Mouse (Mus musculus) MEL (cell line): ENCODE data around the gene Grn. TPM values are rescaled to one million over a fixed set of nuclear protein-coding genes. Genes with fewer than 3 reads are reported as not detected.
A peak's percentile ranks its signal among the peaks of the same experiment; 100 is the strongest.

ENCODE experiments used
- DNase-seq: peaks from one replicate; pipeline ENCODE4 v3.0.0; 2011; ENCODE audit warnings: low read depth, low spot score
- H3K27ac ChIP-seq: 2 replicates; pipeline ENCODE4 v1.5.1; 2012; ENCODE audit warnings: low read depth, mild to moderate bottlenecking, control low read depth, low read length, moderate library complexity; ENCODE audit not compliant: control insufficient read depth
- H3K27me3 ChIP-seq, 2 experiments: fragments of 150-350 bp in 1 of 2; sonication (generic) in 1 of 2; 2 replicates each; pipeline ENCODE4 v1.6.1; 2012; ENCODE audit warnings: low read length in 2 of 2, mild to moderate bottlenecking in 2 of 2, improper control_type of control experiment in 1 of 2, moderate library complexity in 1 of 2; ENCODE audit not compliant: insufficient read depth in 2 of 2, control insufficient read depth in 1 of 2
- H3K36me3 ChIP-seq, 2 experiments: 2 replicates each; pipeline ENCODE4 v1.6.1; 2012 to 2014; ENCODE audit warnings: low read length in 2 of 2, improper control_type of control experiment in 1 of 2, inconsistent platforms in 1 of 2, mild to moderate bottlenecking in 1 of 2; ENCODE audit not compliant: insufficient read depth in 2 of 2, control insufficient read depth in 1 of 2
- H3K4me1 ChIP-seq, 2 experiments: fragments of 150-350 bp in 1 of 2; sonication (generic) in 1 of 2; 2 replicates each; pipeline ENCODE4 v1.6.1; 2012; ENCODE audit warnings: low read length in 2 of 2, improper control_type of control experiment in 1 of 2, mild to moderate bottlenecking in 1 of 2; ENCODE audit not compliant: insufficient read depth in 2 of 2, control insufficient read depth in 1 of 2
- H3K4me3 ChIP-seq, 2 experiments: fragments of 150-350 bp in 1 of 2; sonication (generic) in 1 of 2; 2 replicates each; pipeline ENCODE4 v1.5.1; 2012; ENCODE audit warnings: low read depth in 2 of 2, low read length in 2 of 2, mild to moderate bottlenecking in 2 of 2, moderate library complexity in 2 of 2, control low read depth in 1 of 2, improper control_type of control experiment in 1 of 2; ENCODE audit not compliant: control insufficient read depth in 1 of 2, insufficient read depth in 1 of 2
- H3K79me2 ChIP-seq: 2 replicates; pipeline ENCODE4 v1.6.1; 2012; ENCODE audit warnings: mild to moderate bottlenecking, low read length, moderate library complexity; ENCODE audit not compliant: control insufficient read depth, poor library complexity, insufficient read depth
- H3K9ac ChIP-seq: 2 replicates; pipeline ENCODE4 v1.6.1; 2012; ENCODE audit warnings: low read depth, mild to moderate bottlenecking, control low read depth, low read length, moderate library complexity; ENCODE audit not compliant: control insufficient read depth, poor library complexity, severe bottlenecking
- H3K9me3 ChIP-seq: fragments of 150-350 bp; sonication (generic); replicated peaks from 2 replicates; pipeline ENCODE4 v1.6.1; 2012; ENCODE audit warnings: mild to moderate bottlenecking, low read length, improper control_type of control experiment, moderate library complexity; ENCODE audit not compliant: insufficient read depth
- BHLHE40 ChIP-seq: IDR thresholded peaks from 2 replicates; pipeline ENCODE4 v1.6.1; 2012; ENCODE audit warnings: low read depth, mild to moderate bottlenecking, inconsistent platforms, low read length, improper control_type of control experiment, borderline replicate concordance
- CHD1 ChIP-seq: IDR thresholded peaks from 2 replicates; pipeline ENCODE4 v1.6.1; 2012; ENCODE audit warnings: low read depth, mild to moderate bottlenecking, inconsistent platforms, low read length, improper control_type of control experiment
- CHD2 ChIP-seq: IDR thresholded peaks from 2 replicates; pipeline ENCODE4 v1.6.1; 2011; ENCODE audit warnings: low read length, improper control_type of control experiment
- E2F4 ChIP-seq: IDR thresholded peaks from 2 replicates; pipeline ENCODE4 v1.6.1; 2011; ENCODE audit warnings: low read depth, low read length, improper control_type of control experiment, borderline replicate concordance
- ELF1 ChIP-seq: IDR thresholded peaks from 2 replicates; pipeline ENCODE4 v1.6.1; 2014; ENCODE audit warnings: low read depth, mild to moderate bottlenecking, inconsistent platforms, low read length, improper control_type of control experiment, moderate library complexity
- EP300 ChIP-seq, 2 experiments: IDR thresholded peaks; 2 replicates each; pipeline ENCODE4 v1.6.1; 2011; ENCODE audit warnings: improper control_type of control experiment in 2 of 2, low read length in 2 of 2, low read depth in 1 of 2, mild to moderate bottlenecking in 1 of 2
- ETS1 ChIP-seq: IDR thresholded peaks from 2 replicates; pipeline ENCODE4 v1.6.1; 2012; ENCODE audit warnings: low read depth, mild to moderate bottlenecking, inconsistent platforms, low read length, improper control_type of control experiment, moderate library complexity
- GABPA ChIP-seq: IDR thresholded peaks from 2 replicates; pipeline ENCODE4 v1.6.1; 2012; ENCODE audit warnings: low read depth, mild to moderate bottlenecking, inconsistent platforms, low read length, improper control_type of control experiment, moderate library complexity
- GATA1 ChIP-seq: IDR thresholded peaks from 2 replicates; pipeline ENCODE4 v1.6.1; 2011; ENCODE audit warnings: low read depth, low read length, improper control_type of control experiment
- HCFC1 ChIP-seq: IDR thresholded peaks from 2 replicates; pipeline ENCODE4 v1.6.1; 2012; ENCODE audit warnings: low read depth, mild to moderate bottlenecking, inconsistent platforms, low read length, improper control_type of control experiment, moderate library complexity
- KAT2A ChIP-seq: conservative IDR thresholded peaks from 2 replicates; pipeline ENCODE4 v1.6.1; 2012; ENCODE audit warnings: low read depth, low read length, improper control_type of control experiment, inconsistent platforms
- MAFK ChIP-seq: IDR thresholded peaks from 2 replicates; pipeline ENCODE4 v1.6.1; 2011; ENCODE audit warnings: low read depth, mild to moderate bottlenecking, low read length, improper control_type of control experiment, borderline replicate concordance
- MAX ChIP-seq: IDR thresholded peaks from 2 replicates; pipeline ENCODE4 v1.6.1; 2011; ENCODE audit warnings: low read length, improper control_type of control experiment
- MAZ ChIP-seq: IDR thresholded peaks from 2 replicates; pipeline ENCODE4 v1.6.1; 2012; ENCODE audit warnings: low read depth, mild to moderate bottlenecking, inconsistent platforms, low read length, improper control_type of control experiment
- MEF2A ChIP-seq: IDR thresholded peaks from 2 replicates; pipeline ENCODE4 v1.6.1; 2014; ENCODE audit warnings: low read depth, mild to moderate bottlenecking, inconsistent platforms, low read length, improper control_type of control experiment; ENCODE audit not compliant: poor library complexity, insufficient replicate concordance, severe bottlenecking; ENCODE audit errors: extremely low read depth
- MXI1 ChIP-seq: IDR thresholded peaks from 2 replicates; pipeline ENCODE4 v1.6.1; 2011; ENCODE audit warnings: mild to moderate bottlenecking, low read depth, low read length, improper control_type of control experiment
- MYB ChIP-seq: IDR thresholded peaks from 2 replicates; pipeline ENCODE4 v1.6.1; 2011; ENCODE audit warnings: mild to moderate bottlenecking, low read depth, low read length, improper control_type of control experiment
- MYC ChIP-seq: IDR thresholded peaks from 2 replicates; pipeline ENCODE4 v1.6.1; 2011; ENCODE audit warnings: low read depth, mild to moderate bottlenecking, low read length, improper control_type of control experiment, moderate library complexity
- NELFE ChIP-seq: IDR thresholded peaks from 2 replicates; pipeline ENCODE4 v1.6.1; 2011; ENCODE audit warnings: low read depth, low read length, improper control_type of control experiment
- NRF1 ChIP-seq: IDR thresholded peaks from 2 replicates; pipeline ENCODE4 v1.6.1; 2014; ENCODE audit warnings: low read depth, mild to moderate bottlenecking, inconsistent platforms, low read length, improper control_type of control experiment, moderate library complexity; ENCODE audit not compliant: poor library complexity, insufficient read depth, severe bottlenecking
- POLR2A ChIP-seq, 2 experiments: IDR thresholded peaks; 2 replicates each; pipeline ENCODE4 v1.6.1; 2011 to 2012; ENCODE audit warnings: low read length in 2 of 2, mild to moderate bottlenecking in 2 of 2, control low read depth in 1 of 2, improper control_type of control experiment in 1 of 2, low read depth in 1 of 2, moderate library complexity in 1 of 2; ENCODE audit not compliant: control insufficient read depth in 1 of 2, insufficient read depth in 1 of 2, poor library complexity in 1 of 2
- POLR2AphosphoS2 ChIP-seq: IDR thresholded peaks from 2 replicates; pipeline ENCODE4 v1.6.1; 2011; ENCODE audit warnings: low read length, improper control_type of control experiment
- RAD21 ChIP-seq: IDR thresholded peaks from 2 replicates; pipeline ENCODE4 v1.6.1; 2011; ENCODE audit warnings: mild to moderate bottlenecking, low read depth, low read length, improper control_type of control experiment
- RCOR1 ChIP-seq: IDR thresholded peaks from 2 replicates; pipeline ENCODE4 v1.6.1; 2012; ENCODE audit warnings: low read depth, mild to moderate bottlenecking, inconsistent platforms, low read length, improper control_type of control experiment
- SIN3A ChIP-seq: IDR thresholded peaks from 2 replicates; pipeline ENCODE4 v1.6.1; 2012; ENCODE audit warnings: low read length, improper control_type of control experiment, inconsistent platforms
- TAL1 ChIP-seq: IDR thresholded peaks from 2 replicates; pipeline ENCODE4 v1.6.1; 2012; ENCODE audit warnings: mild to moderate bottlenecking, inconsistent platforms, low read length, moderate library complexity, mixed read lengths
- TBP ChIP-seq: IDR thresholded peaks from 2 replicates; pipeline ENCODE4 v1.8.0; 2011; ENCODE audit warnings: low read depth, low read length, improper control_type of control experiment
- TCF12 ChIP-seq: IDR thresholded peaks from 2 replicates; pipeline ENCODE4 v1.6.1; 2014; ENCODE audit warnings: low read depth, mild to moderate bottlenecking, inconsistent platforms, low read length, improper control_type of control experiment, moderate library complexity
- UBTF ChIP-seq: IDR thresholded peaks from 2 replicates; pipeline ENCODE4 v1.6.1; 2012; ENCODE audit warnings: low read depth, mild to moderate bottlenecking, inconsistent platforms, low read length, improper control_type of control experiment, moderate library complexity, borderline replicate concordance; ENCODE audit not compliant: insufficient read depth
- USF2 ChIP-seq, 2 experiments: IDR thresholded peaks; 2 replicates each; pipeline ENCODE4 v1.6.1; 2011 to 2012; ENCODE audit warnings: improper control_type of control experiment in 2 of 2, low read length in 2 of 2, borderline replicate concordance in 1 of 2, inconsistent platforms in 1 of 2, low read depth in 1 of 2, mild to moderate bottlenecking in 1 of 2; ENCODE audit not compliant: insufficient read depth in 1 of 2
- ZC3H11A ChIP-seq: IDR thresholded peaks from 2 replicates; pipeline ENCODE4 v1.6.1; 2012; ENCODE audit warnings: low read depth, mild to moderate bottlenecking, inconsistent platforms, low read length, improper control_type of control experiment
- ZKSCAN1 ChIP-seq: IDR thresholded peaks from 2 replicates; pipeline ENCODE4 v1.6.1; 2012; ENCODE audit warnings: low read depth, mild to moderate bottlenecking, inconsistent platforms, low read length, improper control_type of control experiment, moderate library complexity
- ZMIZ1 ChIP-seq: IDR thresholded peaks from 2 replicates; pipeline ENCODE4 v1.6.1; 2012; ENCODE audit warnings: low read depth, mild to moderate bottlenecking, inconsistent platforms, low read length, improper control_type of control experiment, moderate library complexity
- ZNF384 ChIP-seq: IDR thresholded peaks from 2 replicates; pipeline ENCODE4 v1.6.1; 2012; ENCODE audit warnings: low read depth, mild to moderate bottlenecking, inconsistent platforms, low read length, improper control_type of control experiment
- polyA plus RNA-seq, 2 experiments: library from polyadenylated mRNA; stranded (reverse) in 1 of 2; unstranded in 1 of 2; fragments of >175 nt in 1 of 2; fragments of >200 nt in 1 of 2; gene quantifications; 2 replicates each; pipeline versions ENCODE4 v1.2.1 to v1.2.4; 2012; ENCODE audit warnings: low replicate concordance in 2 of 2, low read depth in 1 of 2; ENCODE audit not compliant: insufficient read length in 2 of 2, insufficient read depth in 1 of 2, missing spikeins in 1 of 2
- total RNA-seq: library from RNA; depleted of rRNA; stranded (reverse); fragments of 300-350 nt; gene quantifications from 2 replicates; pipeline ENCODE4 v1.2.3, GENCODE M21; 2012; rRNA removed

Gene Grn
- total RNA-seq (14.5 and 14.7 TPM in 2 replicates), polyA plus RNA-seq (10 to 100 TPM in 1 of 2 experiments, not detected in 1; 42.1 TPM)

DNA sequence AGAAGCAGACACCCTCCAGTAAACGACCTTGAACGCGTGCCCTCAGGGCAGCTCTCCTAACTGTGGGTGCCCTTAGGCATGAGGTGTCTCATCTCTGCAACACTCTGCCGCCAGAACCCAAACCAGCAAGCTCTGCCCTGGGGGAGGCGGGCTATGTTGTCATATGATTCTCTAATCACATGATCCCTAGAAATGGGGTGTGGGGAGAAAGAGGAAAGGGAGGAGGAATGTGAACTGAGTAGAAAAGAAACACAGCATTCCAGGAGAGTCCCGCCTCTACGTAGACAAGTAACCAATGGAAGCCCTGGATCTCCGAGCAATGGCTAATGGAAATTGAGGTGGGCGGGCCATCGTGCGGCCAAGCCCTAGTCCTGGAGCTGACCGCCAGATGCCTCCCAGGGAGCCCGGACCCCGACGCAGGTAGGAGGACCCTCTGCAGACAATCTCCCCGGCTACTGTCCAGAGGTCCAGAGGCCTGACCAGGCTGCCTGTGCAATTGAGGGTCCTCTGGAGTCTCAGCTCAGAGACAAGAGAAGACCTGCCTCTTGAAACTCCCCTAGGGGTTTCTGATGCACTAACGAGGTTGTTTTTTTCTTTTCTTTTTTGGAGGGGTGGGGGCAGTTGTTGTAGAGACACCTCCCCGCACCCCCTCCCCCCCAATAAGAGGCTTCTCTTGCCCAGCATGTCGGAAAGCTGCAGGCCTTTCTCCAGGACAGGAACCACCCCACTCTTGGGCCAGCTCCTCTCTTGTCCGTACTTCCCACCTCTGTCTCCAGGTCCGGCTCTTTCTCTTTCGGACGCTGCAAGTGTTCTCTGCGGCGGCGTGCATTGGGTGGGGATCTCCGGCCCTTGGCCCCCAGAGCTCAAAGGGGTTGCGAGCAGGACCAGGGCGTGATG, at the start of gene Grn:
Gene Grn (plus strand): TSS at position 195 of the 897 bp plus-strand sequence.
- Histone ChIP-seq H3K9ac (peak within 1 kb of the TSS; percentile 68), H3K4me1 (peaks cover 5 to 28% of the 10 kb centered on the region in 2 experiments)
- peak; percentile 97 for DNase-seq
- TF ChIP-seq NRF1 (no peak), BHLHE40 (no peak), ZMIZ1 (no peak), ZNF384 (no peak), CHD2 (peak; percentile 61), TBP (0 out of 2 replicates have a peak, but pooled peaks have one; percentile 57), POLR2AphosphoS2 (no peak), RAD21 (no peak), MYB (no peak), MXI1 (peak; percentile 94), HCFC1 (peak; percentile 82), KAT2A (peak; percentile 9; the same call in 1 of the 2 replicates), EP300 (IDR thresholded peaks at IDR 0.05; ENCODE audit: low read depth in 1 of 2, low read length in 2 of 2) (peak in 1 of 2 experiments; percentile 31; a peak in 2 of 4 replicates), RCOR1 (no peak), MYC (0 out of 2 replicates have a peak, but pooled peaks have one; percentile 18), ZC3H11A (no peak), MAZ (peak; percentile 90), MAFK (no peak), E2F4 (peak; percentile 71; the same call in 1 of the 2 replicates), UBTF (no peak), MAX (peak; percentile 82), ETS1 (peak; percentile 72), USF2 (IDR thresholded peaks at IDR 0.05; ENCODE audit: borderline replicate concordance in 1 of 2, insufficient read depth in 1 of 2, low read depth in 1 of 2, low read length in 2 of 2) (peak; percentile 90 to 99), NELFE (peak; percentile 61), ELF1 (peak; percentile 52), MEF2A (0 out of 2 replicates have a peak, but pooled peaks have one; percentile 35), CHD1 (no peak), GATA1 (no peak), ZKSCAN1 (no peak), POLR2A (IDR thresholded peaks at IDR 0.05; ENCODE audit: control insufficient read depth in 1 of 2, insufficient read depth in 1 of 2, low read depth in 1 of 2, low read length in 2 of 2, poor library complexity in 1 of 2) (peak; percentile 65 to 70; a peak in 3 of 4 replicates), SIN3A (peak; percentile 100), TCF12 (peak; percentile 32; the same call in 1 of the 2 replicates), GABPA (no peak), TAL1 (no peak)

More for the DNA sequence above, at the start of gene Grn:
- Histone ChIP-seq H3K27ac (peak within 1 kb of the TSS; percentile 65), H3K9me3 (no peaks in the 10 kb centered on the region), H3K27me3 (no peaks in the 10 kb centered on the region), H3K36me3 (peaks cover 0 to 18% of the 10 kb centered on the region in 2 experiments; a peak in 2 of 4 replicates), H3K4me3 (peak within 1 kb of the TSS; percentile 66 to 91), H3K79me2 (peaks cover 2% of the 10 kb centered on the region; the same call in 1 of the 2 replicates)
